In genomic region chrX:48314530-48315079, GRCm38 (mm10) we compare ENCODE assay signal across 8 mouse cellular contexts. TPM values are rescaled to one million over a fixed set of nuclear protein-coding genes. Genes with fewer than 3 reads are reported as not detected.
DNase-seq lines count a peak whose midpoint lies in the region; ATAC-seq and TF ChIP-seq lines count a peak whose summit lies in the region.

No protein-coding gene starts in this region.

- WGBS in forebrain, embryonic 14.5 days, result 16% methylated on average over 33 of the region's 33 CpGs
- WGBS in neural tube, embryonic 14.5 days, result 15% methylated on average over 26 of the region's 33 CpGs

- intact Hi-C loops in heart, postnatal 25 days (cut with DNase I), result loop anchor here (2.0 kb wide), 2 partner anchors 26 to 28 kb away; partner anchors contain the start of gene Bcorl1

- no peaks in the 10 kb centered on the region for H3K36me3 ChIP-seq in ES-Bruce4 (ENCODE audit: control insufficient read depth, insufficient read depth, low read length, poor library complexity, severe bottlenecking)
- no peaks in the 10 kb centered on the region for H3K36me3 ChIP-seq in forebrain, embryonic 14.5 days (ENCODE audit: control insufficient read depth, insufficient read depth, low read length)
- no peaks in the 10 kb centered on the region for H3K36me3 ChIP-seq in neural tube, embryonic 14.5 days (ENCODE audit: control insufficient read depth, insufficient read depth, low read length)
- H3K36me3 ChIP-seq in testis, adult 2 months (ENCODE audit: control insufficient read depth, insufficient read depth, low read length), result no peaks in the 10 kb centered on the region

- H3K9me3 ChIP-seq in ES-Bruce4 (replicated peaks; ENCODE audit: control insufficient read depth, insufficient read depth, low read length, poor library complexity, severe bottlenecking), result no peaks in the 10 kb centered on the region
- no peaks in the 10 kb centered on the region for H3K9me3 ChIP-seq in forebrain, embryonic 14.5 days (replicated peaks; ENCODE audit: control insufficient read depth, low read length)
- no peaks in the 10 kb centered on the region for H3K9me3 ChIP-seq in neural tube, embryonic 14.5 days (ENCODE audit: control insufficient read depth, low read length)

- H3K4me3 ChIP-seq in ES-Bruce4 (ENCODE audit: low read depth, low read length), result peak overlapping the region; percentile 83
- H3K4me3 ChIP-seq in forebrain, embryonic 14.5 days (ENCODE audit: low read depth, low read length), result peak overlapping the region; percentile 33
- H3K4me3 ChIP-seq in neural tube, embryonic 14.5 days (ENCODE audit: low read depth, low read length), result peak overlapping the region; percentile 29
- peak overlapping the region; percentile 74 for H3K4me3 ChIP-seq in testis, adult 2 months (ENCODE audit: control insufficient read depth, low read depth, low read length)

- TF ChIP-seq POLR2A in ES-Bruce4 (IDR thresholded peaks at IDR 0.05; ENCODE audit: insufficient read depth, low read length), result no peak
- no peak for TF ChIP-seq POLR2A in testis, adult 2 months (IDR thresholded peaks at IDR 0.05; ENCODE audit: control insufficient read depth, low read depth, low read length)

- H3K27me3 ChIP-seq in ES-Bruce4 (ENCODE audit: control insufficient read depth, insufficient read depth, low read length, poor library complexity, severe bottlenecking), result no peaks in the 10 kb centered on the region
- no peaks in the 10 kb centered on the region for H3K27me3 ChIP-seq in forebrain, embryonic 14.5 days (replicated peaks; ENCODE audit: control insufficient read depth, insufficient read depth, low read length)
- H3K27me3 ChIP-seq in neural tube, embryonic 14.5 days (ENCODE audit: control insufficient read depth, insufficient read depth, low read length), result no peaks in the 10 kb centered on the region
- H3K27me3 ChIP-seq in testis, adult 2 months (ENCODE audit: control insufficient read depth, insufficient read depth, low read length), result no peaks in the 10 kb centered on the region

- H3K4me2 ChIP-seq in forebrain, embryonic 14.5 days (ENCODE audit: low read length), result peak overlapping the region; percentile 56
- peak overlapping the region; percentile 55 for H3K4me2 ChIP-seq in neural tube, embryonic 14.5 days (ENCODE audit: low read depth, low read length)

- ATAC-seq in forebrain, embryonic 14.5 days, result peak; percentile 81
- ATAC-seq in neural tube, embryonic 14.5 days (ENCODE audit: low read depth), result peak; percentile 83

- peak; percentile 71 for DNase-seq in cerebellum, adult 11 months
- peak; percentile 59 for DNase-seq in forebrain, embryonic 14.5 days (ENCODE audit: low spot score)
- DNase-seq in heart, postnatal 25 days (ENCODE audit: low spot score), result peak; percentile 76
- DNase-seq in layer of hippocampus, adult 18-20 months (ENCODE audit: low spot score in 2 of 2), result peak; percentile 7 to 38
- DNase-seq in lung, adult 18-20 months, result peak; percentile 91 to 93

- no peak overlapping the region for H3K27ac ChIP-seq in ES-Bruce4 (ENCODE audit: insufficient read depth, low read length)
- H3K27ac ChIP-seq in forebrain, embryonic 14.5 days (ENCODE audit: low read depth, low read length), result no peak overlapping the region
- no peak overlapping the region for H3K27ac ChIP-seq in neural tube, embryonic 14.5 days (ENCODE audit: low read depth, low read length)
- H3K27ac ChIP-seq in testis, adult 2 months (ENCODE audit: control insufficient read depth, insufficient read depth, low read depth, low read length), result no peak overlapping the region

- H3K9ac ChIP-seq in ES-Bruce4 (ENCODE audit: low read depth, poor library complexity, severe bottlenecking), result peak overlapping the region; percentile 53; the same call in 1 of the 2 replicates
- H3K9ac ChIP-seq in forebrain, embryonic 14.5 days (ENCODE audit: low read length), result peak overlapping the region; percentile 33; the same call in 1 of the 2 replicates
- H3K9ac ChIP-seq in neural tube, embryonic 14.5 days (replicated peaks; ENCODE audit: low read depth, low read length), result peak overlapping the region; percentile 12; the same call in 1 of the 2 replicates

- peaks cover 1% of the 10 kb centered on the region for H3K4me1 ChIP-seq in ES-Bruce4 (ENCODE audit: control insufficient read depth, insufficient read depth, low read length)
- no peaks in the 10 kb centered on the region; the same call in 1 of the 2 replicates for H3K4me1 ChIP-seq in forebrain, embryonic 14.5 days (ENCODE audit: control insufficient read depth, insufficient read depth, low read length)
- no peaks in the 10 kb centered on the region for H3K4me1 ChIP-seq in neural tube, embryonic 14.5 days (ENCODE audit: control insufficient read depth, insufficient read depth, low read length)
- H3K4me1 ChIP-seq in testis, adult 2 months (ENCODE audit: control insufficient read depth, insufficient read depth, low read length), result no peaks in the 10 kb centered on the region; the same call in 1 of the 2 replicates

- TF ChIP-seq EP300 in ES-Bruce4 (IDR thresholded peaks at IDR 0.05; ENCODE audit: insufficient read depth, low read depth, low read length), result no peak

- TF ChIP-seq CTCF in ES-Bruce4 (IDR thresholded peaks at IDR 0.05; ENCODE audit: low read depth, low read length), result no peak
- no peak for TF ChIP-seq CTCF in testis, adult 2 months (IDR thresholded peaks at IDR 0.05; ENCODE audit: control insufficient read depth, insufficient read depth, insufficient replicate concordance, low read depth, low read length)

RNA-seq across cellular contexts. Expression of gene Bcorl1, which starts 26.6 kb away (rescaled TPM):
- polyA plus RNA-seq in ES-Bruce4 (2011; ENCODE audit: insufficient read depth, insufficient read length, low read depth, missing spikeins), result 9.9 and 11.3 TPM in 2 replicates
- 4.7 and 6.6 TPM in 2 replicates for polyA plus RNA-seq in forebrain, embryonic 14.5 days (2014; fragmentation: Nextera tagmentation; extraction: Ambion mirVana)
- total RNA-seq in heart, postnatal 25 days (2021), result 1 to 10 TPM; 5.3 to 7.6 TPM
- total RNA-seq in layer of hippocampus, adult 18-20 months (2021), result 10 to 100 TPM; 19.7 to 23.4 TPM
- 6.4 and 6.9 TPM in 2 replicates for polyA plus RNA-seq in neural tube, embryonic 14.5 days (2014; fragmentation: Nextera tagmentation; extraction: Ambion mirVana)
- 4.2 and 4.6 TPM in 2 replicates for polyA plus RNA-seq in testis, adult 2 months (2012; rRNA removed)

RNA-seq across cellular contexts. Expression of gene Utp14a, which starts 57.9 kb away (rescaled TPM):
- 61.6 and 62.7 TPM in 2 replicates for polyA plus RNA-seq in ES-Bruce4 (2011; ENCODE audit: insufficient read depth, insufficient read length, low read depth, missing spikeins)
- 17.9 and 18.7 TPM in 2 replicates for polyA plus RNA-seq in forebrain, embryonic 14.5 days (2014; fragmentation: Nextera tagmentation; extraction: Ambion mirVana)
- total RNA-seq in heart, postnatal 25 days (2021), result 10 to 100 TPM; 12.6 to 17.9 TPM
- total RNA-seq in layer of hippocampus, adult 18-20 months (2021), result 10 to 100 TPM; 17.1 to 18.8 TPM
- 15.9 and 17.0 TPM in 2 replicates for polyA plus RNA-seq in neural tube, embryonic 14.5 days (2014; fragmentation: Nextera tagmentation; extraction: Ambion mirVana)
- polyA plus RNA-seq in testis, adult 2 months (2012; rRNA removed), result 2.1 and 2.3 TPM in 2 replicates

Comparison
In these comparisons a context has a peak if more than half of its experiments do, and no peak if none do; other contexts are left out.
1. H3K4me3 ChIP-seq: peak in every context shown above with its lines; median percentile 83 in ES-Bruce4; 74 in testis, adult 2 months; 33 in forebrain, embryonic 14.5 days; 29 in neural tube, embryonic 14.5 days.
2. DNase-seq: peak in every context shown above with its lines; median percentile 92 in lung, adult 18-20 months; 76 in heart, postnatal 25 days; 71 in cerebellum, adult 11 months; 59 in forebrain, embryonic 14.5 days; 22 in layer of hippocampus, adult 18-20 months.